Mouse (Mus musculus): ENCODE results near the gene Sbf2. TPM values are rescaled to one million over a fixed set of nuclear protein-coding genes. Genes with fewer than 3 reads are reported as not detected.

The Sbf2 gene
- polyA plus RNA-seq, 1 experiment = 8.8 TPM

GRCm38 (mm10) chr7:110263474-110263873 lies 351.2 kb downstream of the Sbf2 start:
- TF ChIP-seq POLR2A (IDR thresholded peaks at IDR 0.05; ENCODE audit: control insufficient read depth, extremely low read depth, insufficient read depth, low read length, poor library complexity) = no peak
- no peak for TF ChIP-seq CTCF (IDR thresholded peaks at IDR 0.05; ENCODE audit: borderline replicate concordance, control insufficient read depth, extremely low read depth, insufficient read depth, low read length, poor library complexity)
- Histone ChIP-seq H3K27ac (ENCODE audit: control insufficient read depth, insufficient read depth, low read length) (no peak overlapping the region), H3K4me1 (replicated peaks; ENCODE audit: control insufficient read depth, insufficient read depth, low read length) (peaks cover 4% of the 10 kb centered on the region), H3K36me3 (ENCODE audit: control insufficient read depth, insufficient read depth, low read length) (no peaks in the 10 kb centered on the region), H3K4me3 (ENCODE audit: control insufficient read depth, insufficient read depth, low read length) (no peak overlapping the region), H3K27me3 (ENCODE audit: control insufficient read depth, insufficient read depth, low read length) (no peaks in the 10 kb centered on the region)
- WGBS = 89% methylated on average over 1 of the region's 1 CpGs
- no peak for DNase-seq

GRCm38 (mm10) chr7:110262661-110263060 lies 352.1 kb downstream of the Sbf2 start:
- TF ChIP-seq CTCF (IDR thresholded peaks at IDR 0.05; ENCODE audit: borderline replicate concordance, control insufficient read depth, extremely low read depth, insufficient read depth, low read length, poor library complexity) (no peak), POLR2A (IDR thresholded peaks at IDR 0.05; ENCODE audit: control insufficient read depth, extremely low read depth, insufficient read depth, low read length, poor library complexity) (no peak)
- H3K27ac ChIP-seq (ENCODE audit: control insufficient read depth, insufficient read depth, low read length) = no peak overlapping the region
- WGBS = 68% methylated on average over 1 of the region's 1 CpGs
- no peak overlapping the region for H3K4me3 ChIP-seq (ENCODE audit: control insufficient read depth, insufficient read depth, low read length)
- no peaks in the 10 kb centered on the region for H3K27me3 ChIP-seq (ENCODE audit: control insufficient read depth, insufficient read depth, low read length)
- no peaks in the 10 kb centered on the region for H3K36me3 ChIP-seq (ENCODE audit: control insufficient read depth, insufficient read depth, low read length)
- peaks cover 4% of the 10 kb centered on the region for H3K4me1 ChIP-seq (replicated peaks; ENCODE audit: control insufficient read depth, insufficient read depth, low read length)
- DNase-seq = no peak

- TF ChIP-seq CTCF (IDR thresholded peaks at IDR 0.05; ENCODE audit: borderline replicate concordance, control insufficient read depth, extremely low read depth, insufficient read depth, low read length, poor library complexity) = no peak
- no peak for TF ChIP-seq POLR2A (IDR thresholded peaks at IDR 0.05; ENCODE audit: control insufficient read depth, extremely low read depth, insufficient read depth, low read length, poor library complexity)
- no peak overlapping the region for H3K27ac ChIP-seq (ENCODE audit: control insufficient read depth, insufficient read depth, low read length)
- WGBS = 89% methylated on average over 4 of the region's 4 CpGs
- DNase-seq = no peak
- no peaks in the 10 kb centered on the region for H3K36me3 ChIP-seq (ENCODE audit: control insufficient read depth, insufficient read depth, low read length)
- H3K4me3 ChIP-seq (ENCODE audit: control insufficient read depth, insufficient read depth, low read length) = no peak overlapping the region
- peaks cover 6% of the 10 kb centered on the region for H3K4me1 ChIP-seq (replicated peaks; ENCODE audit: control insufficient read depth, insufficient read depth, low read length)
- no peaks in the 10 kb centered on the region for H3K27me3 ChIP-seq (ENCODE audit: control insufficient read depth, insufficient read depth, low read length)
These were observed 352.9 kb downstream of the Sbf2 start for GRCm38 (mm10) chr7:110261807-110262206.

GRCm38 (mm10) chr7:110259966-110260711 lies 354.6 kb downstream of the Sbf2 start:
- no peak for DNase-seq
- TF ChIP-seq CTCF (IDR thresholded peaks at IDR 0.05; ENCODE audit: borderline replicate concordance, control insufficient read depth, extremely low read depth, insufficient read depth, low read length, poor library complexity) = no peak
- no peak for TF ChIP-seq POLR2A (IDR thresholded peaks at IDR 0.05; ENCODE audit: control insufficient read depth, extremely low read depth, insufficient read depth, low read length, poor library complexity)
- Histone ChIP-seq H3K27me3 (ENCODE audit: control insufficient read depth, insufficient read depth, low read length) (no peaks in the 10 kb centered on the region), H3K36me3 (ENCODE audit: control insufficient read depth, insufficient read depth, low read length) (no peaks in the 10 kb centered on the region), H3K4me1 (replicated peaks; ENCODE audit: control insufficient read depth, insufficient read depth, low read length) (peaks cover 6% of the 10 kb centered on the region), H3K27ac (ENCODE audit: control insufficient read depth, insufficient read depth, low read length) (no peak overlapping the region), H3K4me3 (ENCODE audit: control insufficient read depth, insufficient read depth, low read length) (no peak overlapping the region)
- 50% methylated on average over 4 of the region's 4 CpGs for WGBS

- peaks cover 10% of the 10 kb centered on the region for H3K4me1 ChIP-seq (replicated peaks; ENCODE audit: control insufficient read depth, insufficient read depth, low read length)
- no peak overlapping the region for H3K27ac ChIP-seq (ENCODE audit: control insufficient read depth, insufficient read depth, low read length)
- TF ChIP-seq CTCF (IDR thresholded peaks at IDR 0.05; ENCODE audit: borderline replicate concordance, control insufficient read depth, extremely low read depth, insufficient read depth, low read length, poor library complexity) (no peak), POLR2A (IDR thresholded peaks at IDR 0.05; ENCODE audit: control insufficient read depth, extremely low read depth, insufficient read depth, low read length, poor library complexity) (no peak)
- 91% methylated on average over 11 of the region's 11 CpGs for WGBS
- DNase-seq = no peak
- no peaks in the 10 kb centered on the region for H3K27me3 ChIP-seq (ENCODE audit: control insufficient read depth, insufficient read depth, low read length)
- H3K36me3 ChIP-seq (ENCODE audit: control insufficient read depth, insufficient read depth, low read length) = no peaks in the 10 kb centered on the region
- H3K4me3 ChIP-seq (ENCODE audit: control insufficient read depth, insufficient read depth, low read length) = no peak overlapping the region
These were observed 356.3 kb downstream of the Sbf2 start for GRCm38 (mm10) chr7:110258196-110258950.

Other genes starting within 250 kb of the Sbf2 start
- gene Adm, start 12.7 kb upstream of the Sbf2 start, polyA plus RNA-seq (2012; rRNA removed) = 12.0 and 14.1 TPM in 2 replicates
- gene Ampd3, start 153.3 kb upstream of the Sbf2 start, polyA plus RNA-seq (2012; rRNA removed) = 6.8 and 9.8 TPM in 2 replicates
- gene Rnf141, start 229.5 kb upstream of the Sbf2 start, polyA plus RNA-seq (2012; rRNA removed) = 14.8 and 16.6 TPM in 2 replicates
- 3.1 and 3.4 TPM in 2 replicates for gene Lyve1, start 248.3 kb upstream of the Sbf2 start, polyA plus RNA-seq (2012; rRNA removed)

Data from thymus, adult 2 months (tissue).